Mouse (Mus musculus) kidney, embryonic 16.5 days (tissue): Measurements from ENCODE around the gene Gatb. TPM values are rescaled to one million over a fixed set of nuclear protein-coding genes. Genes with fewer than 3 reads are reported as not detected.
A peak's percentile ranks its signal among the peaks of the same experiment; 100 is the strongest.

Source experiments
- ATAC-seq: fragments of 200-750 bp; cut with Nextera tagmentation; 2 replicates; pipeline ENCODE4 v1.8.0; 2017; ENCODE audit warnings: moderate TSS enrichment; ENCODE audit not compliant: low FRiP score, low TSS enrichment
- H3K27ac ChIP-seq: fragments of 300-500 bp; sonication (generic); 2 replicates; pipeline ENCODE4 v1.5.1; 2014; ENCODE audit warnings: low read length
- H3K27me3 ChIP-seq: fragments of 300-500 bp; sonication (generic); 2 replicates; pipeline ENCODE4 v1.6.1; 2014; ENCODE audit warnings: low read length, control low read depth, mixed read lengths; ENCODE audit not compliant: insufficient read depth
- H3K36me3 ChIP-seq: fragments of 300-500 bp; sonication (generic); 2 replicates; pipeline ENCODE4 v1.6.1; 2014; ENCODE audit warnings: low read length, control low read depth, mixed read lengths; ENCODE audit not compliant: insufficient read depth
- H3K4me1 ChIP-seq: fragments of 300-500 bp; sonication (generic); 2 replicates; pipeline ENCODE4 v1.6.1; 2014; ENCODE audit warnings: low read length, control low read depth, mixed read lengths; ENCODE audit not compliant: insufficient read depth
- H3K4me2 ChIP-seq: fragments of 300-500 bp; sonication (generic); replicated peaks from 2 replicates; pipeline ENCODE4 v1.6.1; 2014; ENCODE audit warnings: low read depth, low read length
- H3K4me3 ChIP-seq: fragments of 300-500 bp; sonication (generic); 2 replicates; pipeline ENCODE4 v1.5.1; 2014; ENCODE audit warnings: mild to moderate bottlenecking, low read length
- H3K9ac ChIP-seq: fragments of 300-500 bp; sonication (generic); replicated peaks from 2 replicates; pipeline ENCODE4 v1.6.1; 2014; ENCODE audit warnings: low read length
- H3K9me3 ChIP-seq: fragments of 300-500 bp; sonication (generic); 2 replicates; pipeline ENCODE4 v1.6.1; 2016; ENCODE audit warnings: low read length, control low read depth
- WGBS: fragments of 180-500 bp; shearing (Covaris S2); extraction: QIAGEN DNeasy Blood & Tissue Kit; methylation state at CpG from one replicate; pipeline ENCODE4 v1.1.7; 2014; 5-methylcytosine and 5-hydroxymethylcytosine counted together
- polyA plus RNA-seq: library from polyadenylated mRNA; unstranded; fragments of >200 nt; fragmentation: Nextera tagmentation; extraction: Ambion mirVana; gene quantifications from 2 replicates; pipeline ENCODE4 v1.2.1, GENCODE M21; 2015

Gatb gene
- polyA plus RNA-seq, 1 experiment from 2014 or later = 29.5 TPM

GRCm38 (mm10) chr3:85688341-85688740 lies 114.4 kb downstream of the Gatb start:
- no peak overlapping the region for H3K9ac ChIP-seq
- H3K4me2 ChIP-seq = no peak overlapping the region
- no peak overlapping the region for H3K4me3 ChIP-seq
- peaks cover 6% of the 10 kb centered on the region; the same call in 1 of the 2 replicates for H3K4me1 ChIP-seq
- ATAC-seq = no peak
- no peak overlapping the region for H3K27ac ChIP-seq
- H3K27me3 ChIP-seq = no peaks in the 10 kb centered on the region
- no peaks in the 10 kb centered on the region for H3K9me3 ChIP-seq
- H3K36me3 ChIP-seq = no peaks in the 10 kb centered on the region
- 94% methylated on average over 14 of the region's 14 CpGs for WGBS

DNA sequence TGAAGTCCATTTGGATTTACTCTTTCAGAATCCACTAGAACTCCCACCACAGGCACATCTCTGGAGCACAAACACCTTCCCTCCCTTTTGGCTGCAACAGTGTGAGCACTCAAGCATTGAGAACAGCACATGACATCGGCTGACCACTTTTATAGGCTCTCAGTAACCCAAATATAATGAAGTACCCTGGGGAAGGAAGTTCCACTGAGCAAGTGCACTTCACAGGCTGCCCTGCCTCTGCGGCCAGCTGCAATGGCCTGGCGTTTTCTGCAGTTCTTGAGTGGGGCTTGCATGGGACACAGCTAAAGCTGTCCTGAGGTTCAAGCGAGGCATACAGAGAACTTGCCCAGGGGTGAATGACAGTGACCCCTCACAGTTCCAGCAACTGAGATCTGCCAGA lies 117.2 kb downstream of the Gatb start:
- Histone ChIP-seq H3K27me3 (no peaks in the 10 kb centered on the region), H3K4me3 (no peak overlapping the region), H3K9me3 (no peaks in the 10 kb centered on the region), H3K27ac (no peak overlapping the region), H3K9ac (no peak overlapping the region), H3K4me1 (peaks cover 19% of the 10 kb centered on the region), H3K36me3 (no peaks in the 10 kb centered on the region), H3K4me2 (no peak overlapping the region)
- peak; percentile 52; the same call in 1 of the 2 replicates for ATAC-seq
- 37% methylated on average over 4 of the region's 4 CpGs for WGBS

DNA sequence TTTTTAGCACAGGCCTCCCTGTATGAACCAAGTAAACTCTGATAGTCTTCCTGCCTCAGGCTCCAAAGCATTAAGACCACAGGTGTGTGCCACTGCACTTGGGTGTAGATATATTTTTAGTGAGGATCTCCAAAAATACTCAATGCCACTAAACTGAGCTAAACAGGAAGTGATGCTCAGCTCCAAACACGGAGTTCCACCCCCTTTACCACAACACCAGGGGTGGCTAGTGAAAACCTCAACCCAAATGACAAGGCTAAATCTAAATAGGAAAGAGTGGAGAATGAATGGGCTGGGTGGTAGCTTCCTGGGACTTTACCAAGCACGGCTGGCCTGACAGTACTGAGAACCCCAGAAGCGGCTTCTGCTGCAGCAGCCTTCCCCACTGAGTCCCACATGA lies 119.1 kb downstream of the Gatb start:
- 61% methylated on average over 3 of the region's 3 CpGs for WGBS
- no peak overlapping the region for H3K4me2 ChIP-seq
- no peak overlapping the region for H3K4me3 ChIP-seq
- no peaks in the 10 kb centered on the region for H3K9me3 ChIP-seq
- ATAC-seq = no peak
- H3K27me3 ChIP-seq = no peaks in the 10 kb centered on the region
- H3K4me1 ChIP-seq = peaks cover 19% of the 10 kb centered on the region
- no peak overlapping the region for H3K27ac ChIP-seq
- no peaks in the 10 kb centered on the region for H3K36me3 ChIP-seq
- no peak overlapping the region for H3K9ac ChIP-seq

DNA sequence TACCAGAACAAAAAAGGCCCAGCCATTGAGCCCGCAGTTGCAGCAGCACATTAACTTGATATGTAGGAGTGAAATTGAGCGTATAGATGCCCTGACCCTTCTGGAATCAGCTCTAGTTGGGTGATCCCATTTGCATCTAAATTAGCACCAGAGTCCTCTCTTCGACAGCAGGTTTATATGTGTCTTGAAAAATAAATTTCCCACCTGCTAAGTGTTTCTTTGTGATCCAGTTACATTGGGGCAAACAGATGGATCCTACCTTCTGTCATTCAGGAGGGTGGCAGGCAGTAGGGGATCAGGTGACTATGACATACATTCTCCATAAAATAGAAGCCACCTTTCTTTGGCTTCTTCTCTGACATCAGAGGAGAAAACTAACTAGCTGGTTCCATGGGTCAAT lies 121.1 kb downstream of the Gatb start:
- no peaks in the 10 kb centered on the region for H3K36me3 ChIP-seq
- no peak overlapping the region for H3K4me2 ChIP-seq
- no peak overlapping the region for H3K4me3 ChIP-seq
- no peaks in the 10 kb centered on the region for H3K9me3 ChIP-seq
- ATAC-seq = peak; percentile 66
- no peak overlapping the region for H3K27ac ChIP-seq
- WGBS = 19% methylated on average over 3 of the region's 3 CpGs
- H3K27me3 ChIP-seq = no peaks in the 10 kb centered on the region
- H3K9ac ChIP-seq = no peak overlapping the region
- peaks cover 19% of the 10 kb centered on the region for H3K4me1 ChIP-seq

DNA sequence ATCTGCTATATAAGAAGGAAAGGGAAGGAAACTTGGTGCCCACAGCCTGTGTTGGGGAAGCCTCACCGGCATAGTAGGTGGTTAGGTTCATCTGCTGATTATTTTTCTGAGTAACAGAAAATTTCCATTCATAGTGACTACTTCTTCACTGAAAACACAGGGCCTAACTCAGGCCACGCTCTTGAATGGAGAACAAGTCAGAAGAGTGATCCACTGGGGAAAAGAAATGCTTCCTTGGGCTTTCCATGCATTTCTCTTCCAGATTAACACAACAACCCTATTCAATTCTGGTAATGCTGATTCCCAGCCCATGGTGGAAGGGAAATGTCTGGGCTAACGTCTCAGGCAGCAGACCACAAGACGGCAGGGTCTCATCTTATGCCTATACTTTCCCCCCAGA lies 124.6 kb downstream of the Gatb start:
- H3K27ac ChIP-seq = no peak overlapping the region
- no peaks in the 10 kb centered on the region for H3K36me3 ChIP-seq
- ATAC-seq = no peak
- no peak overlapping the region for H3K4me3 ChIP-seq
- 85% methylated on average over 4 of the region's 4 CpGs for WGBS
- H3K27me3 ChIP-seq = no peaks in the 10 kb centered on the region
- no peak overlapping the region for H3K9ac ChIP-seq
- H3K9me3 ChIP-seq = no peaks in the 10 kb centered on the region
- no peak overlapping the region for H3K4me2 ChIP-seq
- peaks cover 13% of the 10 kb centered on the region for H3K4me1 ChIP-seq

DNA sequence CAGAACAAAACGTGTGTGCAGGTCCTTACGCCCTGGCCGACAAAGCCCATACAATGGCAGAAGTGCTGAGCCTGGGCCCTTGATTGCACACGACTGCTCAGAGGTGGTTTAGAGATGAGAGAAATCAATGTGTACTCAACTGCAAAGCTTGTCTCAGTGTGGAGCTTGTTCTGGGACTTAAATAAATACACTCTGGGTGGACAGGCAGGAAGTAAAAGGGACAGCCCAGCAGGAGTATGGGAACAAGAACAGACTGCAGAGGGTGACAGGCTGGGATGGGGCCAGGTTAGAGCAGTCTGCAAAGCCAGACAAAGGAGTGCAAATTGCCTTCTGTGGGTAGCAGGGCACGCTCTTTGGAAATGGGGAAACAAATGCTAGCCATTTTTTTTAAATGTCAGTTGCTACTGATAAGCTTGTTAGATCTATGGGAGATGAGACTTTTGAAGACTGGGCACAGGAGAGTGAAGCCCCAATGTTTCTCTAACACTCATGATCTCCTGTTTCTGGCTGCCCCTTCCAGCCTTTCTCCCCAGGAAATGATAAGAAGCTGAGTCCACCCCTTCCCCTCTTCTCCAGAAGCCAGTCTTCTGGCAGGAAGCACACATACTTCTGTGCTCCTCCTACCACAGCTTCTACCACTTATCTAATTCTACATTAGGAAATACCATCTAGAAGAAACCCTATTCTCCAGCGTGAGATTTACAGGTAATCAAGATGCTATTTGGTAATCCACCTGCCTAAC lies 129.4 kb downstream of the Gatb start:
- Histone ChIP-seq H3K9ac (no peak overlapping the region), H3K4me3 (no peak overlapping the region), H3K4me1 (no peaks in the 10 kb centered on the region), H3K36me3 (no peaks in the 10 kb centered on the region), H3K27ac (no peak overlapping the region), H3K27me3 (no peaks in the 10 kb centered on the region), H3K4me2 (no peak overlapping the region), H3K9me3 (no peaks in the 10 kb centered on the region)
- no peak for ATAC-seq
- 64% methylated on average over 6 of the region's 6 CpGs for WGBS

Other genes starting within 250 kb of the Gatb start
- gene Fam160a1, start 243.2 kb downstream of the Gatb start, polyA plus RNA-seq = 6.1 and 6.7 TPM in 2 replicates